Mouse (Mus musculus) C2C12 (cell line): Measurements from ENCODE around the gene Ppp2r5a.
A peak's percentile ranks its signal among the peaks of the same experiment; 100 is the strongest.

Source experiments
- CEBPB ChIP-seq: IDR thresholded peaks from one replicate; pipeline ENCODE4 v1.6.1; 2011; ENCODE audit warnings: low read depth, mild to moderate bottlenecking, control low read depth, moderate library complexity
- CTCF ChIP-seq: IDR thresholded peaks from one replicate; pipeline ENCODE4 v1.5.1; 2011; ENCODE audit not compliant: control insufficient read depth, insufficient read depth, insufficient read length
- MYOD1 ChIP-seq: IDR thresholded peaks from one replicate; pipeline ENCODE4 v1.6.1; 2011; ENCODE audit warnings: low read depth; ENCODE audit not compliant: control insufficient read depth, insufficient read length

GRCm38 (mm10) chr1:191396897-191397849 lies 5.9 kb downstream of the Ppp2r5a start:
- no peak for TF ChIP-seq CTCF
- no peak for TF ChIP-seq MYOD1
- TF ChIP-seq CEBPB: peak; percentile 60
